Mouse (Mus musculus) right cerebral cortex, postnatal 36 days (tissue): ENCODE results near the gene 1110004F10Rik.
"Not testable (repeated sequence)": the region's sequence is repeated elsewhere in the genome, so short reads cannot be mapped to it uniquely, and the experiment has no call there.

ENCODE experiments used
- DNase-seq, 2 experiments: peaks; one replicate each; pipeline ENCODE4 v3.0.0; 2022; ENCODE audit warnings: low spot score in 2 of 2, mixed read lengths in 1 of 2

1110004F10Rik gene

GRCm38 (mm10) chr7:116039196-116039537, at the start of gene 1110004F10Rik:
TSS of gene 1110004F10Rik (plus strand) at chr7:116039397.
- DNase-seq: no peak

DNA sequence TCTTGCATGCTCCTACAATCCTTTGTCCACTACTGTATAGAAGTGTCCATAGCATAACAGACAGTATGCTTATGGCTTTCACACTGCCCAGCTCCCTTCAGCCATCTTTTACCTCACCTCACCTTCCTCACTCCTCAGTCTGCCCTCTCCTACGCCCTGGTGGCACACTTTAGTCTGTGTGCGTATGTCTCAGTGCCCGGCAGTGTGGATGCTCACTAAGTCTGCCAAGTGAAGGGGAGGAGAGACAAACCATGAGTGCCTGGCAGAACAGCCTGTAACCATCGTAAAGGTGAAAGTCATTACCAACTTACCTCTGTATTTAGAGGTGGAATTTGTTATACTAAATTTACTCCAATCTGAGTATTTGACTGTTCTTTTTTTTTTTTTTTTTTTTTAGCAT, 36.5 kb upstream of the 1110004F10Rik start:
- DNase-seq: no peak

DNA sequence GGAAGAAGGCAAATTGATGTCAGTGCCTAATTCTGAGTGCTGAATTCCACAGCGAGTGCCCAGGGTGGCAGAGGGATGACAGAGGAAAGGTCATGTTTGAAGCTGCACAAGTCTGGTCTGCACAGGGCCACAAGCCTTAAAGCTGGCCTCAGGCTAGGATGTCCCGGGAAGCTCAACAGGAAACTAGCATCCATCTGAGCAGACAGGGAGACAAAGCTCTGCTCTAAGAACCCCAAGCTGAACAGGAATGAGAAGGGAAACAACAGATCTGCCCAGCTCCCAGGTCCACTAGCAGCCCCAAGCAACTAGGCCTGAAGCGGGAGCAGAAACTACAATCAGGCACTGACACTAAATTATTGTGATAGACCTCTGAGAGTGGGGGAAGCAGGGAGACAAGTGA, 9.2 kb upstream of the 1110004F10Rik start:
- no peak for DNase-seq

DNA sequence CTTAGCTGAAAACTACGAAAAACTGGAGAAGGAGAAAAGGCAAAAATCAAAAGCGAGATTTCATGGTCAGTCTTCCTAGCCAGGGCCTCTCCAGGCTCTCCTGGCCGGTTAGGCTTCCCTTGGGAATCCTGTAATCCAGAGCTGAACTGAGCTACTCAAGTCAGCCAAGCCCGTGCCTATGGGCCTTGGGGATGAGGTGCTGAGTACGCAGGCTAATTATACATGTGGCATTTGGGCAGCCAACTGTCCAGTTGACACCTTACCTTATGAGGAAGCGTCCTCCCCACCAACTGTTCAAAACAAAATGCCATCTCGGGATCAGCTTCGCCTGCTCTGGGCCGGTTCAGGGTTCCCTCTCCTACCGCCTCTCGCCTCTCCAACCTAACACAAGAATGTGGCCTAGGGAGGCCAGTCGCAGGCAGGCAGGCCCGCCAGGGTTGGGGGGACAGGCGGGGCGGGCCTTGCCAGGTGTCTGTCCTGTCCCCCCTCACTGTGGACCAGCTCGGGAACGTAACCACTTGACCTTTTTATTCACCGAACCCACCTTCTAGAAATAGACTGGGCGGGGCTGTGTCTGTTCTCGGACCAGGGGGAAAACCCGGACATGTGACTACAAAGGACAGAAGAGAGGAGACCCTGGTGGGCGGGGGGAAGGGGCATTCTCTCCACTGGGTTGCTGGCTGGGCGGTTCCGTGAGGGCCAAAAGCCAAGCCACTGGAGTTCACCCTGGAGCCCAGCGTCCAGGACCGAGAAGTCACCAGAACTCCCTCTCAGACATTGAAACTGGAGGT, 8.4 kb upstream of the 1110004F10Rik start:
- DNase-seq: no peak

GRCm38 (mm10) chr7:116031388-116031717, 7.8 kb upstream of the 1110004F10Rik start:
- DNase-seq: no peak

DNA sequence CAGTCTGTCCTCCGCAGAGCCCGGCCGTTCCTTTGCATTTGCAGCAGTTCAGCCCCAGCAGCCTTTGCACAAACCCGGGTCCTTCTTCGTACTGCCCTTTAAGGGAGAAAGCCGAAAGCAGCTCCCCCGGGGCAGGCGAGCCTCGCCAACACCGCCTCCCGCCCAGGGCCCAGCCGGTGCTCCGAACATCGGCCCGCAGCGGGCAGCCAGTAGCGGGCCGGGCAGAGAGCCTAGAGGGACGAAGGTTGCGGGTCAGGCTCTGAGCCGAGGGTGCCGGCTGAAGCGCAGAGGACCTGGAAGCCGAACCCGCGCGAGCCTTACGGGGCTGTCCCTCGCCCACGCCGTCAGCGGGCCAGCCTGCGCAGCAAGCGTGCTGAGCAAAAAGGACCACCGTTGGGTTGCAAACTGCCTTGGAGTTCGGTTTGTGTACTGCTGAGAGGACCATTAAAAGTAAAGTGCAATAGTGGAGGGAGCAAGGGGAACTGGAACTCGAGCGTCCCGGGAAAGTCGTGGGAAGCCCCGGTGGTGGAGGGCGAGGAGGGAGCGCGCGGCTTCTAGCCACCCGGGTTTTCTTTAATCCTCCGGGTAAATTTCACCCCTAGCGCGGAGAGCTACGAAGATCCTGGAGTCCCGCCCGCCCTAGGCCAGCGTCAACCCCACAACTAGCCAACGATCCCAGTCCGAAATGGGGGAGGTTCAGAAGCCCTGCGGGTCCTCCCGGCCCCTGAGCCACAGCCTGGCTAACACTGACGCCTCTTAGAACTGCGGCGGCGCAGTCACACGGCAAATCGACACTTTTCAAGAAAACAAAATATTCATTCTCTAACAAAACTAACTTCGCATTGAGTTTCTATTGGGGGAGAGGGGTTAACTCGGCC, 7.2 kb upstream of the 1110004F10Rik start:
- DNase-seq: no peak

DNA sequence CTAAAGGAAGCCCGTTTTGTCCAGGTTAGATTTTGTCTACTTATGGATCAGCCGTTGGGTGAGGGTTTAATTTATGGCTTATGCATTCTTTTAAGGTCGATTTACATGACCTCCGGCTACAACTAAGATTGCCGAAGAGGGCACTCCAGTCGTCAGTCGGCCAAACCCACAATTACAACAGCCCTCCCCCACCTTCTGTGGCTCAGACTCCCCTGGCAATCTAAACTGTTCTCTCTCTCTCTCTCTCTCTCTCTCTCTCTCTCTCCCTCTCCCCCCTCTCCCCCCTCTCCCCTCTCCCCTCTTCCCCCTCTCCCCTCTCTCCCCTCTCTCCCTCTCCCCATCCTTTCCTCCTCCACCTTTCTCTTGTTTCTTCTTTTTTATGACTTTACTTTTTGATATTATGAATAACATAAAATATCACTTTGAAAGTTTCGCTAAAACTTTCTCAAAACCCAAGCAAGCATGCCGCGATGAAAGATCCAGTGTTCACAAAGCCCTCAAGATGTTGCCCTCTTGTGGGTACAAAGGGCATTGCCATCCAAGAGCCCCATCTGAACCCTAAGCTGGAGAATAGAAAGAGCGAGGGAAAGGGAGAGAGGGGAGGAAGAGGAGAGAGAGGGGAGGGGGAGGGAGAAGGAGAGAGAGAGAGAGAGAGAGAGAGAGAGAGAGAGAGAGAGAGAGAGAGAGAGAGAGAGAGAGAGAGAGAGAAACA, 6.4 kb upstream of the 1110004F10Rik start:
- peak in 1 of 2 experiments; percentile 63 for DNase-seq

- DNase-seq: no peak
These were observed 5.6 kb upstream of the 1110004F10Rik start for GRCm38 (mm10) chr7:116033371-116034241.

GRCm38 (mm10) chr7:116034282-116034758, 4.9 kb upstream of the 1110004F10Rik start:
- no peak for DNase-seq

GRCm38 (mm10) chr7:116035504-116035903, 3.7 kb upstream of the 1110004F10Rik start:
- DNase-seq: no peak

DNA sequence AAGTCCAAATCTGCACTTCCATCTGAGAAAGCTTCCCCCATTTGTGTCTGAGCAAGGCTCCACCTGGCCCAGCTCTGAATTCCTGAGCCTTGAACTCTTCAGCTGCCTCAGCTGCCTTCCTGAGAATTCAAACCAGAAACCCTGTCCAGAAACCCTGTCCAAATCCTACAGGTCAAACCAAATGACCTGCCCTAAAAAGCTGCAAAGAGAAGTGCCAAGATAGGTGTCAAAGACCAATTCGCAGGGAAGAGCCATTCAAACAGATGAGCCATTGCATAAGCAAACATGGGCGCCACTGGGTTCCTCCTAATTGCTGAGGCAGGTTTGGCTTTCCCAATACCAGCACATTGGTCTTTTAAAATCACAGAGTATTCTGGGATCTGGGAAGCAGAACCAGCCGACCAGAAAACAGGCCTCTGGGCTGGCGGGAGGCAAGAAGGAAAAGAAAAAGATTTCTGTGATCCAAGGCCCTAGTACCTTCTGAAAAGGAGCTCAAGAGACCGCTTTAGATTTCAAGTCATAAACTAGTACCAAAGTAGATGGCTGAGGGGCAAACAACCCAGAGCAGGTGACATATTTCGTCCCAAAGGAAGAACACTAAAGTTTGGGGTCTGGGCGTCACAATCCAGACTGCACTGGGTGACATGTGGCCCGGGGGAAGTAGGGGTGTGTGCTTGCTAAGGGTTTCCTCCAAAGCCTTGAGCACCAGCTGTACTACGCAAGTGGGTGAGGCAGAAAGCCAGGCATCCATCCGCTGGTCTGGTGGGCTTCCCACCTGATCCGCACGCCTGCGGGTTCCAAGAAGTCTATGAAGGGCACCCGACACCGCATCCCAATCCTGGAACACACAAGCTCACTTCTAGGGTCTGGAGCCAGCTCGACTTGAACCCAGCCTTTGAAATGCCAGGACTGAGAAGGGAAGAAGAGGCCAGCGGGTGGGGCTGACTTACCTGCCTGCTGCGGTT, 2.3 kb upstream of the 1110004F10Rik start:
- no peak for DNase-seq

DNA sequence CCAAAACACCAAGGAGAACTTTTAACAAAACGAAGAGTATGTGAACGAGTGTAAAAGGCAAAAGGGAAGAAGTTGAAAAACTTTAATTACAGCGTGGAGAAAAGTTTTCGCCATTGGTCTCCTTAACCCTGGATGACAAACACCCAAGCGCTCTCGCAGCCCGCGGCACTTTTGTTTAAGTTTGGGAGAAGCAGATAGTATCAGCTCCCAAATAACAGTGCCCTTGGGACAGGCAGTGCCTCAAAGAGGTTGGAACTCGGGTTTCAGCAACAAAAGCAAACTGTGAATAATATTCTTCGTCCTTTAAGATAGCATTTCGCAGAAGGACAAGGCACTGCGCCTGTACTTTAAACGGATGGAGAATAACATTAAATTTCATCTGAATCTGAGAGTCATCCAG, 1.2 kb upstream of the 1110004F10Rik start:
- DNase-seq: no peak

- no peak for DNase-seq
These were observed 686 bp upstream of the 1110004F10Rik start, which contains the start of gene Sox6 for GRCm38 (mm10) chr7:116038511-116038910. TSS of gene Sox6 (minus strand) at chr7:116038796.

DNA sequence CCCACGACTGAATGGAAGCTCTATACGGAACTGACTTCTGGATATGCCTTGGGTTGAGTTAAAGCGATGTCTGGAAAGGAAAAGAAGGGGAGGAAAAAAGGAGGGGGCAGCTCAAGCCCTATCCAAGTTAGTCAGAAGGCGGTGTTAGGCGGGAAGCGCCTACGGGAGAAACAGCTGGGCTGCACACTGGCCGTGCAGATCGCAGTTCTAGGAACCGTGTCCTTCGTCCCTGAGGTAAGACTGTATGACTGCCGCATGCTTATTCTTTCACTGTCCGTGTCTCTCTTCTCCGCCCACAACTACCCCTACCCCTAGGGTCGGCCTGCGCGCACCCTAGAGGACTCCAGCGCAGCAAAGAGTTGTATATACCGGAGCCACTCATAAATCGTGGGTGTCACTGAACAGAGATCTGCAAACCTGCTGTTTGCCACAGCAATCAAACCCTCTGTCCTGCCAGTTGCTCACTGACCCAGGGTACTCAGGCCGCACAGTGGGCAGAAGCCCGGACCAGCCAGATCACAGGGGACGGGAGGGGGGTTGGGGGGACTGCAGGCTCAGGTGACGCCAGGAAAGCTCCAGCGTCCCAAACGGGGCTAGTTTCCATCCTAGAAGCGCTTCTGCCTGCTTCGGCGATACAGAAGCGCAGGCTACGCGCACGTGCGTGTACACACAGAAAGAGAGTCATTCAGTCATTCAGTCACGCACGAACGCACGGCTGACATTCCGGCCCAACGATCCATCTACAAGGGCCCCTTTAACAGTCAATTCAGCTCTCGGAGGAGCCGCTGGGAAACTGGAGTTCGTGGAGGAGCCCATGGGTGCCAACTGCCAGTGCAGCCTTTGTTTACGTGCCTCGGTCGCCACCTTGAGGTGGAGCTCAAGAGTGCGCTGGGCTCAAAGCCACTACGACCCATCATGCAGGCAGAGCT, 605 bp downstream of the 1110004F10Rik start:
- DNase-seq: peak; percentile 81 to 84

GRCm38 (mm10) chr7:116040470-116041019, 1.3 kb downstream of the 1110004F10Rik start:
- DNase-seq: no peak

GRCm38 (mm10) chr7:116060739-116061138, 21.5 kb downstream of the 1110004F10Rik start:
- no peak for DNase-seq

GRCm38 (mm10) chr7:116084366-116084765, 45.2 kb downstream of the 1110004F10Rik start, which contains the start of gene Gm4353:
TSS of gene Gm4353 (minus strand) at chr7:116084635.
- DNase-seq: not testable (repeated sequence)

GRCm38 (mm10) chr7:116092710-116093465, 53.7 kb downstream of the 1110004F10Rik start:
- DNase-seq: peak; percentile 93 to 96
